18 mouse cellular contexts compared by ENCODE assay signal in the genomic region with DNA sequence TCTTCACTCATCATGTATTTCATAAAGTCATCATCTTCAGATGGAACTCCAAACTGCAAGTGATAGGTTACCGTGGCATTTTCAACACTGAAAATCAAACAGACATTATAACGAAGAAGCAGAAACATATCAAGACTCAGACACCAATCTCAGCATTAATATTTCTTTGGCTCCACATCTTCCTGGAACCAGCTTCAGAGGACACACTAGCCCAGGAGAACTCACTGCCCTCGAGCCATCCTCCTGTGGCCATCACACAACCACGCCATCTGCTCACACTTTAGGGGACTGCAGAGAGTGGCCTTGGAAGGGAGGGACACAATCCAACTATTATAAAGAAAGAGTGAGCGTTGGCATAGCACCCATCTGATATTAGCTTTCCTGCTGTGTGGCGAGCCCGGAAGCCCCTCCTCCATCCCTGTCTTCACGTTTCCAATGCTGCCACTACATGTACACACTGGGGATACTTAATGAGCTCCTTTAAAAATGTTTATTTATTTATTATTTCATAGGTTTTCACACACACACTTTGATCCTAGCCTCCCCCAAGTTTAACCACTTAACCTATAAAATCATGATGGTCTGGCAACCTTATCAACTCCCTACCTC. TPM values are rescaled to one million over a fixed set of nuclear protein-coding genes. Genes with fewer than 3 reads are reported as not detected.
DNase-seq lines count a peak whose midpoint lies in the region; ATAC-seq and TF ChIP-seq lines count a peak whose summit lies in the region.
"Had no signal": no experiment of that assay in that cellular context is flagged by ENCODE, and none has a peak within 500 bp of the region (broad histone marks: within the 10 kb centered on the region; RNA-seq: fewer than 3 reads in every experiment).

No protein-coding gene starts in this region.

- H3K9ac ChIP-seq in hindbrain, embryonic 12.5 days = no peak overlapping the region
- H3K9ac ChIP-seq in hindbrain, postnatal 0 days (replicated peaks; ENCODE audit: low read length) = no peak overlapping the region
- H3K9ac ChIP-seq in midbrain, embryonic 15.5 days = no peak overlapping the region
- no peak overlapping the region for H3K9ac ChIP-seq in midbrain, embryonic 16.5 days (ENCODE audit: low read depth, low read length)
- H3K9ac ChIP-seq in neural tube, embryonic 15.5 days (replicated peaks) = no peak overlapping the region
- H3K9ac ChIP-seq: embryonic facial prominence, embryonic 12.5 days; limb, embryonic 12.5 days; liver, embryonic 13.5 days had no signal

- H3K4me3 ChIP-seq in hindbrain, embryonic 12.5 days = no peak overlapping the region
- H3K4me3 ChIP-seq in hindbrain, postnatal 0 days (ENCODE audit: low read length) = no peak overlapping the region
- no peak overlapping the region for H3K4me3 ChIP-seq in midbrain, embryonic 15.5 days
- no peak overlapping the region for H3K4me3 ChIP-seq in midbrain, embryonic 16.5 days (ENCODE audit: low read depth, low read length)
- no peak overlapping the region for H3K4me3 ChIP-seq in neural tube, embryonic 15.5 days (replicated peaks)
- H3K4me3 ChIP-seq: embryonic facial prominence, embryonic 12.5 days; limb, embryonic 12.5 days; liver, embryonic 13.5 days; megakaryocyte, embryonic 14.5 days; myocyte had no signal

- DNase-seq in cerebellum, adult 11 months = peak; percentile 12
- no peak for DNase-seq in cerebellum, postnatal 36 days
- no peak for DNase-seq in hindbrain, postnatal 0 days (ENCODE audit: low spot score)
- no peak for DNase-seq in gastrocnemius, adult 18-20 months (ENCODE audit: low spot score)

- no peaks in the 10 kb centered on the region for H3K27me3 ChIP-seq in hindbrain, embryonic 12.5 days
- no peaks in the 10 kb centered on the region for H3K27me3 ChIP-seq in hindbrain, postnatal 0 days (ENCODE audit: insufficient read depth, low read length)
- no peaks in the 10 kb centered on the region for H3K27me3 ChIP-seq in midbrain, embryonic 15.5 days (replicated peaks)
- no peaks in the 10 kb centered on the region for H3K27me3 ChIP-seq in midbrain, embryonic 16.5 days (ENCODE audit: control insufficient read depth, insufficient read depth, low read depth, low read length)
- no peaks in the 10 kb centered on the region for H3K27me3 ChIP-seq in neural tube, embryonic 15.5 days (replicated peaks)
- H3K27me3 ChIP-seq: embryonic facial prominence, embryonic 12.5 days; limb, embryonic 12.5 days; liver, embryonic 13.5 days; megakaryocyte, embryonic 14.5 days had no signal

- no peak for TF ChIP-seq CTCF in hindbrain, postnatal 0 days (IDR thresholded peaks at IDR 0.05; ENCODE audit: low read depth)

- 81% methylated on average over 8 of the region's 8 CpGs for WGBS in hindbrain, embryonic 12.5 days
- 74% methylated on average over 8 of the region's 8 CpGs for WGBS in hindbrain, postnatal 0 days
- WGBS in midbrain, embryonic 15.5 days = 74% methylated on average over 8 of the region's 8 CpGs
- 80% methylated on average over 8 of the region's 8 CpGs for WGBS in midbrain, embryonic 16.5 days
- 78% methylated on average over 8 of the region's 8 CpGs for WGBS in neural tube, embryonic 15.5 days

- H3K4me1 ChIP-seq in hindbrain, embryonic 12.5 days = no peaks in the 10 kb centered on the region
- H3K4me1 ChIP-seq in hindbrain, postnatal 0 days (ENCODE audit: insufficient read depth, low read length) = no peaks in the 10 kb centered on the region
- H3K4me1 ChIP-seq in midbrain, embryonic 15.5 days = no peaks in the 10 kb centered on the region
- H3K4me1 ChIP-seq in midbrain, embryonic 16.5 days (ENCODE audit: control insufficient read depth, insufficient read depth, low read length) = no peaks in the 10 kb centered on the region
- H3K4me1 ChIP-seq in neural tube, embryonic 15.5 days = no peaks in the 10 kb centered on the region
- H3K4me1 ChIP-seq: embryonic facial prominence, embryonic 12.5 days; limb, embryonic 12.5 days had no signal

- H3K9me3 ChIP-seq in hindbrain, embryonic 12.5 days (replicated peaks) = no peaks in the 10 kb centered on the region; the same call in 1 of the 2 replicates
- no peaks in the 10 kb centered on the region for H3K9me3 ChIP-seq in hindbrain, postnatal 0 days (ENCODE audit: low read length)
- H3K9me3 ChIP-seq in midbrain, embryonic 15.5 days = no peaks in the 10 kb centered on the region
- no peaks in the 10 kb centered on the region for H3K9me3 ChIP-seq in midbrain, embryonic 16.5 days (replicated peaks; ENCODE audit: control insufficient read depth, low read length, poor library complexity, severe bottlenecking)
- H3K9me3 ChIP-seq in neural tube, embryonic 15.5 days (replicated peaks) = no peaks in the 10 kb centered on the region
- H3K9me3 ChIP-seq: embryonic facial prominence, embryonic 12.5 days; limb, embryonic 12.5 days; liver, embryonic 13.5 days; megakaryocyte, embryonic 14.5 days had no signal

- H3K4me2 ChIP-seq in hindbrain, embryonic 12.5 days (replicated peaks) = no peak overlapping the region
- no peak overlapping the region for H3K4me2 ChIP-seq in hindbrain, postnatal 0 days (ENCODE audit: low read depth, low read length)
- H3K4me2 ChIP-seq in midbrain, embryonic 15.5 days = no peak overlapping the region
- H3K4me2 ChIP-seq in midbrain, embryonic 16.5 days (ENCODE audit: low read length) = no peak overlapping the region
- H3K4me2 ChIP-seq in neural tube, embryonic 15.5 days = no peak overlapping the region
- H3K4me2 ChIP-seq: embryonic facial prominence, embryonic 12.5 days; limb, embryonic 12.5 days; liver, embryonic 13.5 days had no signal

- no peak overlapping the region for H3K27ac ChIP-seq in hindbrain, embryonic 12.5 days
- H3K27ac ChIP-seq in hindbrain, postnatal 0 days = no peak overlapping the region
- no peak overlapping the region for H3K27ac ChIP-seq in midbrain, embryonic 15.5 days
- H3K27ac ChIP-seq in midbrain, embryonic 16.5 days (ENCODE audit: low read length) = no peak overlapping the region
- no peak overlapping the region for H3K27ac ChIP-seq in neural tube, embryonic 15.5 days (replicated peaks)
- H3K27ac ChIP-seq: embryonic facial prominence, embryonic 12.5 days; limb, embryonic 12.5 days; liver, embryonic 13.5 days had no signal

- H3K36me3 ChIP-seq in hindbrain, embryonic 12.5 days = no peaks in the 10 kb centered on the region
- H3K36me3 ChIP-seq in hindbrain, postnatal 0 days (ENCODE audit: insufficient read depth, low read length) = no peaks in the 10 kb centered on the region
- no peaks in the 10 kb centered on the region for H3K36me3 ChIP-seq in midbrain, embryonic 15.5 days (replicated peaks)
- no peaks in the 10 kb centered on the region for H3K36me3 ChIP-seq in midbrain, embryonic 16.5 days (ENCODE audit: control insufficient read depth, insufficient read depth, low read length)
- H3K36me3 ChIP-seq in neural tube, embryonic 15.5 days = no peaks in the 10 kb centered on the region
- H3K36me3 ChIP-seq: embryonic facial prominence, embryonic 12.5 days; limb, embryonic 12.5 days; liver, embryonic 13.5 days had no signal

- ATAC-seq in hindbrain, embryonic 12.5 days (ENCODE audit: low FRiP score) = 0 out of 2 replicates have a peak, but pooled peaks have one; percentile 38
- ATAC-seq in hindbrain, postnatal 0 days = no peak
- peak; percentile 46 for ATAC-seq in midbrain, embryonic 15.5 days (replicated peaks)
- ATAC-seq in midbrain, embryonic 16.5 days = no peak; the same call in 1 of the 2 replicates
- ATAC-seq in neural tube, embryonic 15.5 days (ENCODE audit: low FRiP score) = peak; percentile 24; the same call in 1 of the 2 replicates

RNA-seq across cellular contexts. Expression of gene Gcsam, which starts 19.4 kb away (rescaled TPM):
- polyA plus RNA-seq in hindbrain, embryonic 12.5 days (2016; fragmentation: Nextera tagmentation; extraction: Ambion mirVana) = 0.08 TPM in 1 of 2 replicates, not detected in the other
- total RNA-seq in hindbrain, postnatal 0 days (2014; rRNA removed) = not detected in 2 replicates
- polyA plus RNA-seq in hindbrain, postnatal 0 days (2015; fragmentation: Nextera tagmentation; extraction: Ambion mirVana) = not detected in 2 replicates
- polyA plus RNA-seq in midbrain, embryonic 15.5 days (2015; fragmentation: Nextera tagmentation; extraction: Ambion mirVana) = not detected in 2 replicates
- not detected in 2 replicates for polyA plus RNA-seq in midbrain, embryonic 16.5 days (2015; fragmentation: Nextera tagmentation; extraction: Ambion mirVana)
- 0.26 TPM in 1 of 2 replicates, not detected in the other for polyA plus RNA-seq in neural tube, embryonic 15.5 days (2015; fragmentation: Nextera tagmentation; extraction: Ambion mirVana)
- under 1 TPM in 1 of 2 experiments, not detected in 1; 0.17 TPM for total RNA-seq in gastrocnemius, adult 18-20 months (2021)
- total RNA-seq: MEL had no signal
- polyA plus RNA-seq: myocyte had no signal

RNA-seq across cellular contexts. Expression of gene BC016579, which starts 24.3 kb away (rescaled TPM):
- 0.27 TPM in 1 of 2 replicates, not detected in the other for polyA plus RNA-seq in hindbrain, embryonic 12.5 days (2016; fragmentation: Nextera tagmentation; extraction: Ambion mirVana)
- not detected in 2 replicates for total RNA-seq in hindbrain, postnatal 0 days (2014; rRNA removed)
- polyA plus RNA-seq in hindbrain, postnatal 0 days (2015; fragmentation: Nextera tagmentation; extraction: Ambion mirVana) = not detected in 2 replicates
- polyA plus RNA-seq in midbrain, embryonic 15.5 days (2015; fragmentation: Nextera tagmentation; extraction: Ambion mirVana) = 0.10 TPM in 1 of 2 replicates, not detected in the other
- not detected in 2 replicates for polyA plus RNA-seq in midbrain, embryonic 16.5 days (2015; fragmentation: Nextera tagmentation; extraction: Ambion mirVana)
- polyA plus RNA-seq in neural tube, embryonic 15.5 days (2015; fragmentation: Nextera tagmentation; extraction: Ambion mirVana) = 0.29 TPM in 1 of 2 replicates, not detected in the other
- not detected for total RNA-seq in gastrocnemius, adult 18-20 months (2021)
- total RNA-seq: gastrocnemius, postnatal 10 days; heart, adult 8-10 months; heart, postnatal 10 days; MEL had no signal
- polyA plus RNA-seq: embryonic facial prominence, embryonic 12.5 days; inflammation-experienced regulatory T-cells, adult 6 months; myocyte had no signal

Comparison
In these comparisons a context has a peak if more than half of its experiments do, and no peak if none do; other contexts are left out.
1. ATAC-seq: peak in hindbrain, embryonic 12.5 days (single experiment), midbrain, embryonic 15.5 days (single experiment) and neural tube, embryonic 15.5 days (single experiment); none in hindbrain, postnatal 0 days (single experiment) and midbrain, embryonic 16.5 days (single experiment).